28 mouse cellular contexts compared by ENCODE assay signal in the genomic region with DNA sequence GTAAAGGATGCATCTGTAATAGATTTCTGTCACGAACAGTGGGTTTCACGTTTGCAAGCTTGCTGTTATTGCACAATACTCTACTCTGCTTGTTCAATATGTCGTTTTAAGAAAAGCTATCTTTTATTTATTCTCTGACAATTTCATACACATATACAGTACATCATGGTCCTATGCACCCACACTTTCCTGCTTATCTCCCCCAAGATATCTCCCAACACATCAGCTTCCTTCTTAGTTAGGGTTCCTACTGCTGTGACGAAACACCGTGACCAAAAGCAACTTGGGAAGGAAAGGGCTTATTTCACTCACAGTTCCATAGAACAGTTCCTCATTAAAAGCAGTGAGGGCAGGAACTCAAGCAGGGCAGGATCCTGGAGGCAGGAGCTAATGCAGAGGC. TPM values are rescaled to one million over a fixed set of nuclear protein-coding genes. Genes with fewer than 3 reads are reported as not detected.
DNase-seq lines count a peak whose midpoint lies in the region; ATAC-seq lines count a peak whose summit lies in the region.
"Had no signal": no experiment of that assay in that cellular context is flagged by ENCODE, and none has a peak within 500 bp of the region (broad histone marks: within the 10 kb centered on the region; RNA-seq: fewer than 3 reads in every experiment).

No protein-coding gene starts in this region.

- H3K27ac ChIP-seq in hindbrain, embryonic 11.5 days (ENCODE audit: low read depth, low read length): no peak overlapping the region

- DNase-seq in 416B (ENCODE audit: low read depth): peak; percentile 15
- DNase-seq in cerebellum, postnatal 36 days: no peak
- no peak for DNase-seq in adrenal gland, adult 18-20 months (ENCODE audit: low spot score in 2 of 2)
- DNase-seq in hindbrain, embryonic 11.5 days (ENCODE audit: low spot score): no peak
- DNase-seq: adrenal gland, adult 2 months; adrenal gland, adult 8-10 months; adrenal gland, postnatal 10 days; adrenal gland, postnatal 14 days; adrenal gland, postnatal 25 days; adrenal gland, postnatal 36 days; B cell, adult 2 months; cerebellum, adult 11 months; cerebellum, adult 11-12 months; cerebellum, adult 18-20 months; cerebellum, adult 2 months; cerebellum, adult 8-10 months had no signal

- no peaks in the 10 kb centered on the region for H3K9me3 ChIP-seq in hindbrain, embryonic 11.5 days (ENCODE audit: control insufficient read depth, low read length)
- H3K9me3 ChIP-seq: G1E had no signal

- 87% methylated on average over 5 of the region's 5 CpGs for WGBS in hindbrain, embryonic 11.5 days

- H3K4me2 ChIP-seq in hindbrain, embryonic 11.5 days (replicated peaks; ENCODE audit: low read depth, low read length): no peak overlapping the region

- H3K4me3 ChIP-seq in hindbrain, embryonic 11.5 days (ENCODE audit: low read depth, low read length): no peak overlapping the region

- H3K4me1 ChIP-seq in hindbrain, embryonic 11.5 days (replicated peaks; ENCODE audit: control insufficient read depth, insufficient read depth, low read length): no peaks in the 10 kb centered on the region

- H3K9ac ChIP-seq in hindbrain, embryonic 11.5 days (ENCODE audit: low read depth, low read length): no peak overlapping the region

- 0 out of 2 replicates have a peak, but pooled peaks cover 5% of the 10 kb centered on the region for H3K27me3 ChIP-seq in hindbrain, embryonic 11.5 days (ENCODE audit: control insufficient read depth, insufficient read depth, low read length)
- H3K27me3 ChIP-seq: CH12.LX had no signal

- H3K36me3 ChIP-seq in hindbrain, embryonic 11.5 days (ENCODE audit: control insufficient read depth, insufficient read depth, low read length): no peaks in the 10 kb centered on the region
- H3K36me3 ChIP-seq: G1E had no signal

- ATAC-seq in granulocyte monocyte progenitor cell, adult 5-6 weeks (replicated peaks; ENCODE audit: poor library complexity, severe bottlenecking): peak; percentile 80
- peak; percentile 50 for ATAC-seq in megakaryocyte progenitor cell, adult 5-6 weeks (replicated peaks; ENCODE audit: poor library complexity)
- no peak for ATAC-seq in hindbrain, embryonic 11.5 days (ENCODE audit: low FRiP score)
- ATAC-seq: activated CD4-positive, CD25-positive, alpha-beta regulatory T cell, adult 4 months; CD4-positive, CD25-positive, alpha-beta regulatory T cell, adult 4 months; Patski had no signal

RNA-seq across cellular contexts. Expression of gene Lrrc34, which starts 8.3 kb away (rescaled TPM):
- total RNA-seq in granulocyte monocyte progenitor cell, adult 5-6 weeks (2014; fragmentation: Nextera tagmentation): not detected in 2 replicates
- 0.56 TPM in 1 of 2 replicates, not detected in the other for total RNA-seq in granulocyte monocyte progenitor cell, adult 5-6 weeks (2017)
- total RNA-seq in megakaryocyte progenitor cell, adult 5-6 weeks (2015): not detected in 2 replicates
- not detected in 2 replicates for total RNA-seq in megakaryocyte progenitor cell, adult 5-6 weeks (2017)
- not detected for total RNA-seq in adrenal gland, adult 18-20 months (2021)
- polyA plus RNA-seq in hindbrain, embryonic 11.5 days (2014; fragmentation: Nextera tagmentation; extraction: Ambion mirVana): 2.9 and 4.1 TPM in 2 replicates
- total RNA-seq: adrenal gland, adult 2 months; adrenal gland, adult 8-10 months; adrenal gland, postnatal 14 days; adrenal gland, postnatal 25 days; CH12.LX; G1E; MEL had no signal
- polyA plus RNA-seq: adrenal gland, adult 2 months; C2C12; G1E had no signal

RNA-seq across cellular contexts. Expression of gene Lrriq4, which starts 11.6 kb away (rescaled TPM):
- not detected in 2 replicates for total RNA-seq in granulocyte monocyte progenitor cell, adult 5-6 weeks (2014; fragmentation: Nextera tagmentation)
- total RNA-seq in granulocyte monocyte progenitor cell, adult 5-6 weeks (2017): not detected in 2 replicates
- total RNA-seq in megakaryocyte progenitor cell, adult 5-6 weeks (2015): not detected in 2 replicates
- not detected in 2 replicates for total RNA-seq in megakaryocyte progenitor cell, adult 5-6 weeks (2017)
- not detected for total RNA-seq in adrenal gland, adult 18-20 months (2021)
- not detected in 2 replicates for polyA plus RNA-seq in hindbrain, embryonic 11.5 days (2014; fragmentation: Nextera tagmentation; extraction: Ambion mirVana)
- total RNA-seq: adrenal gland, adult 2 months; adrenal gland, adult 8-10 months; adrenal gland, postnatal 10 days; adrenal gland, postnatal 14 days; adrenal gland, postnatal 25 days; adrenal gland, postnatal 36 days; adrenal gland, postnatal 4 days; CH12.LX; MEL had no signal
- polyA plus RNA-seq: activated CD4-positive, CD25-positive, alpha-beta regulatory T cell, adult 4 months; adrenal gland, adult 2 months; C2C12; CD4-positive, CD25-positive, alpha-beta regulatory T cell, adult 4 months; cerebellum, adult 2 months; G1E; Patski had no signal

RNA-seq across cellular contexts. Expression of gene Lrrc31, which starts 43.7 kb away (rescaled TPM):
- total RNA-seq in granulocyte monocyte progenitor cell, adult 5-6 weeks (2014; fragmentation: Nextera tagmentation): not detected in 2 replicates
- not detected in 2 replicates for total RNA-seq in granulocyte monocyte progenitor cell, adult 5-6 weeks (2017)
- total RNA-seq in megakaryocyte progenitor cell, adult 5-6 weeks (2015): not detected in 2 replicates
- total RNA-seq in megakaryocyte progenitor cell, adult 5-6 weeks (2017): not detected in 2 replicates
- total RNA-seq in adrenal gland, adult 18-20 months (2021): under 1 TPM in 1 of 2 experiments, not detected in 1; 0.19 TPM
- polyA plus RNA-seq in hindbrain, embryonic 11.5 days (2014; fragmentation: Nextera tagmentation; extraction: Ambion mirVana): not detected in 2 replicates
- total RNA-seq: adrenal gland, adult 2 months; adrenal gland, postnatal 10 days; adrenal gland, postnatal 25 days; adrenal gland, postnatal 36 days; CH12.LX; MEL had no signal
- polyA plus RNA-seq: activated CD4-positive, CD25-positive, alpha-beta regulatory T cell, adult 4 months; adrenal gland, adult 2 months; brain, embryonic 14.5 days; C2C12; cerebellum, adult 2 months; G1E; Patski had no signal

RNA-seq across cellular contexts. Expression of gene Mynn, which starts 54.1 kb away (rescaled TPM):
- total RNA-seq in granulocyte monocyte progenitor cell, adult 5-6 weeks (2014; fragmentation: Nextera tagmentation): 8.8 and 15.1 TPM in 2 replicates
- 21.8 and 29.6 TPM in 2 replicates for total RNA-seq in granulocyte monocyte progenitor cell, adult 5-6 weeks (2017)
- total RNA-seq in megakaryocyte progenitor cell, adult 5-6 weeks (2015): 22.7 and 27.1 TPM in 2 replicates
- 26.3 and 26.5 TPM in 2 replicates for total RNA-seq in megakaryocyte progenitor cell, adult 5-6 weeks (2017)
- 10 to 100 TPM; 17.3 to 23.3 TPM for total RNA-seq in adrenal gland, adult 18-20 months (2021)
- polyA plus RNA-seq in hindbrain, embryonic 11.5 days (2014; fragmentation: Nextera tagmentation; extraction: Ambion mirVana): 35.9 and 36.1 TPM in 2 replicates

RNA-seq across cellular contexts. Expression of gene Actrt3, which starts 56.2 kb away (rescaled TPM):
- not detected in 2 replicates for total RNA-seq in granulocyte monocyte progenitor cell, adult 5-6 weeks (2014; fragmentation: Nextera tagmentation)
- not detected in 2 replicates for total RNA-seq in granulocyte monocyte progenitor cell, adult 5-6 weeks (2017)
- not detected in 2 replicates for total RNA-seq in megakaryocyte progenitor cell, adult 5-6 weeks (2015)
- total RNA-seq in megakaryocyte progenitor cell, adult 5-6 weeks (2017): not detected in 2 replicates
- total RNA-seq in adrenal gland, adult 18-20 months (2021): not detected
- polyA plus RNA-seq in hindbrain, embryonic 11.5 days (2014; fragmentation: Nextera tagmentation; extraction: Ambion mirVana): 0.22 and 0.49 TPM in 2 replicates
- total RNA-seq: adrenal gland, adult 2 months; adrenal gland, postnatal 10 days; adrenal gland, postnatal 14 days; adrenal gland, postnatal 25 days; adrenal gland, postnatal 36 days; adrenal gland, postnatal 4 days; ES-E14 had no signal
- polyA plus RNA-seq: adrenal gland, adult 2 months; G1E had no signal
